Mouse (Mus musculus) hindbrain, embryonic 15.5 days (tissue): ENCODE results near the gene Gria2. TPM values are rescaled to one million over a fixed set of nuclear protein-coding genes. Genes with fewer than 3 reads are reported as not detected.
A peak's percentile ranks its signal among the peaks of the same experiment; 100 is the strongest.

ENCODE experiments used
- ATAC-seq: fragments of 200-750 bp; cut with Nextera tagmentation; 2 replicates; pipeline ENCODE4 v1.8.0; 2017; ENCODE audit warnings: low read depth, moderate number of reproducible peaks, moderate TSS enrichment; ENCODE audit not compliant: low FRiP score
- H3K27ac ChIP-seq: fragments of 300-500 bp; sonication (generic); replicated peaks from 2 replicates; pipeline ENCODE4 v1.5.1; 2015; ENCODE audit warnings: mild to moderate bottlenecking, inconsistent platforms
- H3K27me3 ChIP-seq: fragments of 300-500 bp; sonication (generic); 2 replicates; pipeline ENCODE4 v1.6.1; 2015; ENCODE audit warnings: control low read depth, inconsistent platforms
- H3K36me3 ChIP-seq: fragments of 300-500 bp; sonication (generic); 2 replicates; pipeline ENCODE4 v1.6.1; 2015; ENCODE audit warnings: control low read depth, inconsistent platforms
- H3K4me1 ChIP-seq: fragments of 300-500 bp; sonication (generic); replicated peaks from 2 replicates; pipeline ENCODE4 v1.6.1; 2015; ENCODE audit warnings: control low read depth, inconsistent platforms
- H3K4me2 ChIP-seq: fragments of 300-500 bp; sonication (generic); 2 replicates; pipeline ENCODE4 v1.6.1; 2015; ENCODE audit warnings: moderate library complexity, mild to moderate bottlenecking, inconsistent platforms
- H3K4me3 ChIP-seq: fragments of 300-500 bp; sonication (generic); 2 replicates; pipeline ENCODE4 v1.5.1; 2015; ENCODE audit warnings: mild to moderate bottlenecking, inconsistent platforms
- H3K9ac ChIP-seq: fragments of 300-500 bp; sonication (generic); 2 replicates; pipeline ENCODE4 v1.6.1; 2015; ENCODE audit warnings: inconsistent platforms
- H3K9me3 ChIP-seq: fragments of 300-500 bp; sonication (generic); 2 replicates; pipeline ENCODE4 v1.6.1; 2016; ENCODE audit warnings: control low read depth, inconsistent platforms
- WGBS: fragments of 180-500 bp; shearing (Covaris S2); methylation state at CpG from one replicate; pipeline ENCODE4 v1.1.7; 2015; 5-methylcytosine and 5-hydroxymethylcytosine counted together
- microRNA-seq: library from miRNA; unstranded; fragments of <30 nt; microRNA quantifications from one replicate; pipeline ENCODE4, GENCODE M21; 2016
- polyA plus RNA-seq: library from polyadenylated mRNA; unstranded; fragments of >200 nt; fragmentation: Nextera tagmentation; extraction: Ambion mirVana; gene quantifications from 2 replicates; pipeline ENCODE4 v1.2.1, GENCODE M21; 2015

The Gria2 gene
- polyA plus RNA-seq, 1 experiment from 2014 or later, result 174 TPM

DNA sequence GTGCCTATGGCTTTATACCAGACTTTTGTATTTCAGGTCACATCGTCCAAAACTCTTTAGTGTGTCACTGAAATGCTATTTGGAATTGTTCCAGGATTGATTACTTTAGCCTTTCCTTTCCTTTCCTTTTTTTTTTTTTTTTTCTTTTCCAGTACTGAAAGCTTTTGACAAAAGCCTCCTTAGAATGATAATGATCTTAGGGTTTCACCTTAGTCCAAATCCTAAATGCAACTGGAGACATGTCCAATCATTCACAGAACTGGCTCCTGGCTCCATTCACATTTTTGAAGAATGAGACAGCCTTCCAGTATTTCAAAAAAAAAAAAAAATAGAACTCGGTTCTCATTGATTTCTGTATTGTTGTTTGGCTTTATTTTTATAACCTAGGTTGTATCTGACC is 139.3 kb downstream of the Gria2 start:
- Histone ChIP-seq H3K4me1 (no peaks in the 10 kb centered on the region), H3K27ac (no peak overlapping the region), H3K36me3 (no peaks in the 10 kb centered on the region), H3K4me3 (no peak overlapping the region), H3K27me3 (no peaks in the 10 kb centered on the region), H3K9me3 (no peaks in the 10 kb centered on the region), H3K9ac (no peak overlapping the region), H3K4me2 (no peak overlapping the region)
- 64% methylated on average over 2 of the region's 2 CpGs for WGBS
- ATAC-seq, result no peak

DNA sequence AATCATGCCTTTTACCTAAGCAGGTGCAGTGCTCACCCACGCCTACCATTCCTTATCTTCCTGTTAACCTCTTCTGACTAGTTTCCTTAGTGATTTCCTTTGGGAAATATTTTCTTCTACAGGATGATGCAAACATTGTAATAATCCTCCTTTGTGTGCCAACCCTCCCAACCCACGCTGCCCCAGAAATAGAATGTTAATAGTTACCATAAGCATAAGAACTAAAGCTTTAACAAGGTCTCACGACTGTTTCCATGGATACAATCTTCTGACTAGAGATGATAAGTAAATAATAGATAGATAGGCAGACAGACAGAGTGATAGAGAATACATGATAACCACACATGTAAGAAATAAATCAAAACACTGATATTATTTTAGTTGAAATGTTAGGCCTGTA is 140.8 kb downstream of the Gria2 start:
- Histone ChIP-seq H3K4me3 (no peak overlapping the region), H3K4me2 (no peak overlapping the region), H3K4me1 (no peaks in the 10 kb centered on the region), H3K27ac (no peak overlapping the region), H3K9ac (no peak overlapping the region), H3K9me3 (no peaks in the 10 kb centered on the region), H3K36me3 (no peaks in the 10 kb centered on the region), H3K27me3 (no peaks in the 10 kb centered on the region)
- 0 out of 2 replicates have a peak, but pooled peaks have one; percentile 30 for ATAC-seq
- WGBS, result 60% methylated on average over 3 of the region's 3 CpGs

DNA sequence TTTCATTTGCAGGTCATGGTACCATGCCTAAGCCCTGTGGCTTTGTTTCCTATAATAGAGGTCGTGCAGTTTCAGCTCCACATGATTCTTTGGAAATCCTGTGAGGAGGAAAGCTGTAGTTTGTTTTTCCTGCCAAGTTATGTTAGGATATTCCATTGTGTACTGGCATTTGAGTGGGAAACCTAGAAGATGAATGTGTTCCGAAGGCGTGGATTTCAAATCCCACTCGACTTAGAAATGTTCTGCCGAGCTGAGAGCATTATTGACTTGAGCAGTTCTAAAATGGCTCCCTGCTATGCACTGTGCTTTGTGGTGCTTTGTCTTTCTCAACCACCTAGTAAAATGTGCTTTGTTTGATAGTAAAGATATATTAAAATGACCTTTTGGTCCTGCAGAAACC is 150.4 kb downstream of the Gria2 start:
- H3K4me1 ChIP-seq, result no peaks in the 10 kb centered on the region
- H3K9ac ChIP-seq, result no peak overlapping the region
- no peak overlapping the region for H3K27ac ChIP-seq
- ATAC-seq, result no peak
- H3K4me2 ChIP-seq, result no peak overlapping the region
- no peak overlapping the region for H3K4me3 ChIP-seq
- WGBS, result 37% methylated on average over 5 of the region's 5 CpGs
- no peaks in the 10 kb centered on the region for H3K27me3 ChIP-seq
- H3K9me3 ChIP-seq, result no peaks in the 10 kb centered on the region
- H3K36me3 ChIP-seq, result no peaks in the 10 kb centered on the region

Small RNAs within 50 kb of the gene (microRNA-seq; reads per million reads assigned to microRNA genes)
- gene Gm25749, result 0.65 reads per million

Other genes with a start within 250 kb of the Gria2 start
- gene Glrb, start 110.8 kb upstream of the Gria2 start, polyA plus RNA-seq, result 45.6 and 45.8 TPM in 2 replicates
- 5.8 and 6.6 TPM in 2 replicates for gene Pdgfc, start 233.6 kb upstream of the Gria2 start, polyA plus RNA-seq